Mouse (Mus musculus): ENCODE results near the gene Oaf.

GRCm38 (mm10) chr9:43269166-43269565, 29.5 kb upstream of the Oaf start:
- TF ChIP-seq CTCF (IDR thresholded peaks at IDR 0.05; ENCODE audit: borderline replicate concordance, extremely low read depth, insufficient read depth, insufficient read length) (no peak), POLR2A (IDR thresholded peaks at IDR 0.05; ENCODE audit: borderline replicate concordance, extremely low read depth, insufficient read depth, insufficient read length, poor library complexity, severe bottlenecking) (no peak)
